In genomic region chr8:72005912-72006311, GRCm38 (mm10) we compare ENCODE assay signal across 38 mouse cellular contexts. TPM values are rescaled to one million over a fixed set of nuclear protein-coding genes. Genes with fewer than 3 reads are reported as not detected.
DNase-seq lines count a peak whose midpoint lies in the region; ATAC-seq lines count a peak whose summit lies in the region.
"Had no signal": no experiment of that assay in that cellular context is flagged by ENCODE, and none has a peak within 500 bp of the region (broad histone marks: within the 10 kb centered on the region; RNA-seq: fewer than 3 reads in every experiment).

No protein-coding gene starts in this region.

- DNase-seq in 3T3-L1 (ENCODE audit: low read depth, low spot score) = peak; percentile 44
- peak; percentile 42 for DNase-seq in 416B (ENCODE audit: low read depth)
- peak; percentile 75 for DNase-seq in adipocyte (ENCODE audit: low spot score)
- DNase-seq in natural killer cell, adult 2 months (ENCODE audit: low spot score in 2 of 2) = no peak
- no peak for DNase-seq in adrenal gland, postnatal 4 days (ENCODE audit: low spot score in 2 of 2)
- no peak for DNase-seq in right cerebral cortex, postnatal 14 days
- DNase-seq: adrenal gland, adult 2 months; adrenal gland, postnatal 14 days; cerebellum, adult 11-12 months; cerebellum, adult 8-10 months; cerebellum, postnatal 10 days; cerebellum, postnatal 36 days; embryo, embryonic 11 days; forebrain, postnatal 0 days; gastrocnemius, adult 2 months; gastrocnemius, postnatal 14 days; heart, adult 18-20 months; heart, postnatal 14 days; heart, postnatal 4 days had no signal

- H3K36me3 ChIP-seq in midbrain, embryonic 15.5 days (replicated peaks) = no peaks in the 10 kb centered on the region
- H3K36me3 ChIP-seq: heart, embryonic 10.5 days; heart, embryonic 13.5 days had no signal

- H3K4me1 ChIP-seq in midbrain, embryonic 15.5 days = no peaks in the 10 kb centered on the region
- H3K4me1 ChIP-seq: heart, embryonic 10.5 days; heart, embryonic 13.5 days had no signal

- no peaks in the 10 kb centered on the region for H3K27me3 ChIP-seq in midbrain, embryonic 15.5 days (replicated peaks)
- H3K27me3 ChIP-seq: CH12.LX; heart, embryonic 13.5 days had no signal

- 85% methylated on average over 3 of the region's 3 CpGs for WGBS in midbrain, embryonic 15.5 days

- ATAC-seq in monocyte, adult 5-6 weeks (replicated peaks; ENCODE audit: insufficient number of reproducible peaks, low FRiP score, low TSS enrichment, poor library complexity, severe bottlenecking) = peak; percentile 45
- no peak for ATAC-seq in midbrain, embryonic 15.5 days (replicated peaks)
- ATAC-seq: activated CD4-positive, CD25-positive, alpha-beta regulatory T cell, adult 4 months; forebrain, embryonic 14.5 days; forebrain, postnatal 0 days; hindbrain, postnatal 0 days; inflammation-experienced regulatory T-cells, adult 6 months had no signal

- no peak overlapping the region for H3K27ac ChIP-seq in midbrain, embryonic 15.5 days
- H3K27ac ChIP-seq: gastrocnemius, adult 2 months; heart, embryonic 10.5 days; heart, embryonic 13.5 days; hindbrain, embryonic 14.5 days; hindbrain, postnatal 0 days had no signal

- no peak overlapping the region for H3K9ac ChIP-seq in midbrain, embryonic 15.5 days
- H3K9ac ChIP-seq: forebrain, postnatal 0 days; heart, embryonic 13.5 days; hindbrain, embryonic 14.5 days had no signal

- H3K4me2 ChIP-seq in midbrain, embryonic 15.5 days = no peak overlapping the region
- H3K4me2 ChIP-seq: heart, embryonic 13.5 days; hindbrain, embryonic 14.5 days had no signal

- H3K4me3 ChIP-seq in midbrain, embryonic 15.5 days = no peak overlapping the region
- H3K4me3 ChIP-seq: gastrocnemius, adult 2 months; heart, embryonic 10.5 days; heart, embryonic 13.5 days had no signal

- H3K9me3 ChIP-seq in midbrain, embryonic 15.5 days = no peaks in the 10 kb centered on the region
- H3K9me3 ChIP-seq: heart, embryonic 10.5 days; heart, embryonic 13.5 days had no signal

RNA-seq across cellular contexts. Expression of gene Cyp4f18, which starts 3.5 kb away (rescaled TPM):
- total RNA-seq in monocyte, adult 5-6 weeks (2017) = 153 to 273 TPM (median 260 TPM) in 3 replicates
- polyA plus RNA-seq in midbrain, embryonic 15.5 days (2015; fragmentation: Nextera tagmentation; extraction: Ambion mirVana) = 0.96 and 0.98 TPM in 2 replicates
- 1 to 10 TPM; 1.5 to 1.7 TPM for total RNA-seq in adrenal gland, postnatal 4 days (2021)
- total RNA-seq: forebrain, postnatal 0 days; hindbrain, postnatal 0 days had no signal
- polyA plus RNA-seq: heart, embryonic 10.5 days had no signal

RNA-seq across cellular contexts. Expression of gene Olfr372, which starts 35.1 kb away (rescaled TPM):
- not detected in 3 replicates for total RNA-seq in monocyte, adult 5-6 weeks (2017)
- polyA plus RNA-seq in midbrain, embryonic 15.5 days (2015; fragmentation: Nextera tagmentation; extraction: Ambion mirVana) = not detected in 2 replicates
- total RNA-seq in adrenal gland, postnatal 4 days (2021) = not detected
- total RNA-seq: adrenal gland, adult 2 months; adrenal gland, postnatal 14 days; CH12.LX; forebrain, postnatal 0 days; gastrocnemius, adult 2 months; gastrocnemius, postnatal 14 days; gastrocnemius, postnatal 4 days; heart, adult 18-20 months; heart, postnatal 14 days; heart, postnatal 4 days; hindbrain, postnatal 0 days had no signal
- polyA plus RNA-seq: activated CD4-positive, CD25-positive, alpha-beta regulatory T cell, adult 4 months; adrenal gland, adult 2 months; brain, embryonic 14.5 days; cortical plate, adult 2 months; embryonic facial prominence, embryonic 11.5 days; embryonic facial prominence, embryonic 14.5 days; forebrain, embryonic 11.5 days; forebrain, embryonic 14.5 days; forebrain, postnatal 0 days; frontal cortex, adult 2 months; heart, embryonic 10.5 days; heart, embryonic 13.5 days; heart, embryonic 16.5 days; hindbrain, embryonic 11.5 days; hindbrain, embryonic 14.5 days; hindbrain, postnatal 0 days; inflammation-experienced regulatory T-cells, adult 6 months had no signal

RNA-seq across cellular contexts. Expression of gene Zfp961, which starts 55.1 kb away (rescaled TPM):
- total RNA-seq in monocyte, adult 5-6 weeks (2017) = 14.6 to 36.2 TPM (median 26.4 TPM) in 3 replicates
- 16.3 and 17.4 TPM in 2 replicates for polyA plus RNA-seq in midbrain, embryonic 15.5 days (2015; fragmentation: Nextera tagmentation; extraction: Ambion mirVana)
- total RNA-seq in adrenal gland, postnatal 4 days (2021) = 10 to 100 TPM; 32.9 to 33.4 TPM

Comparison
In these comparisons a context has a peak if more than half of its experiments do, and no peak if none do; other contexts are left out.
1. DNase-seq: peak in 3T3-L1 (single experiment), 416B (single experiment) and adipocyte (single experiment); none in natural killer cell, adult 2 months (0 of 2), adrenal gland, postnatal 4 days (0 of 2) and right cerebral cortex, postnatal 14 days (single experiment).
2. RNA of gene Cyp4f18, which starts 3.5 kb away (total RNA-seq): 153 to 273 TPM in monocyte, adult 5-6 weeks; 1.5 to 1.7 TPM in adrenal gland, postnatal 4 days; every median in the first group is over 10 times any median in the second.